Mouse (Mus musculus) liver, embryonic 14.5 days (tissue): ENCODE results near the gene Sar1a. TPM values are rescaled to one million over a fixed set of nuclear protein-coding genes. Genes with fewer than 3 reads are reported as not detected.

ENCODE experiments used
- ATAC-seq: fragments of 200-750 bp; cut with Nextera tagmentation; 2 replicates; pipeline ENCODE4 v1.8.0; 2017; ENCODE audit warnings: moderate number of reproducible peaks, mild to moderate bottlenecking, moderate library complexity; ENCODE audit not compliant: insufficient read depth
- DNase-seq, 3 experiments: peaks; one replicate each; pipeline ENCODE4 v3.0.0-alpha.2; 2012 to 2013; ENCODE audit warnings: low read depth in 3 of 3, low spot score in 3 of 3
- H3K27ac ChIP-seq: fragments of 300-500 bp; sonication (generic); 2 replicates; pipeline ENCODE4 v1.5.1; 2014; ENCODE audit warnings: moderate library complexity, mild to moderate bottlenecking, control low read depth, inconsistent platforms
- H3K27me3 ChIP-seq: fragments of 300-500 bp; sonication (generic); 2 replicates; pipeline ENCODE4 v1.6.1; 2014; ENCODE audit warnings: mild to moderate bottlenecking, low read length, moderate library complexity; ENCODE audit not compliant: control insufficient read depth, insufficient read depth
- H3K36me3 ChIP-seq: fragments of 300-500 bp; sonication (generic); replicated peaks from 2 replicates; pipeline ENCODE4 v1.6.1; 2014; ENCODE audit warnings: low read depth; ENCODE audit not compliant: control insufficient read depth, insufficient read depth
- H3K4me1 ChIP-seq, 2 experiments: fragments of 200-500 bp in 1 of 2; fragments of 300-500 bp in 1 of 2; sonication (generic) in 1 of 2; replicated peaks; 2 replicates each; pipeline ENCODE4 v1.6.1; 2012 to 2014; ENCODE audit warnings: antibody characterized with exemption in 1 of 2, inconsistent platforms in 1 of 2, low read length in 1 of 2; ENCODE audit not compliant: control insufficient read depth in 2 of 2, insufficient read depth in 2 of 2
- H3K4me2 ChIP-seq: fragments of 300-500 bp; sonication (generic); 2 replicates; pipeline ENCODE4 v1.6.1; 2014; ENCODE audit warnings: low read depth, mild to moderate bottlenecking, control low read depth, moderate library complexity
- H3K4me3 ChIP-seq, 2 experiments: fragments of 200-500 bp in 1 of 2; fragments of 300-500 bp in 1 of 2; sonication (generic) in 1 of 2; 2 replicates each; pipeline ENCODE4 v1.5.1; 2012 to 2014; ENCODE audit warnings: low read depth in 2 of 2, low read length in 2 of 2, mild to moderate bottlenecking in 2 of 2, control low read depth in 1 of 2, inconsistent platforms in 1 of 2, moderate library complexity in 1 of 2; ENCODE audit not compliant: insufficient read depth in 1 of 2
- H3K9ac ChIP-seq: fragments of 300-500 bp; sonication (generic); replicated peaks from 2 replicates; pipeline ENCODE4 v1.6.1; 2014; ENCODE audit warnings: mild to moderate bottlenecking, control low read depth, moderate library complexity
- H3K9me3 ChIP-seq: fragments of 300-500 bp; sonication (generic); 2 replicates; pipeline ENCODE4 v1.6.1; 2016; ENCODE audit warnings: low read length, mixed read lengths; ENCODE audit not compliant: control insufficient read depth
- CTCF ChIP-seq: IDR thresholded peaks from 2 replicates; pipeline ENCODE4 v1.5.1; 2016; ENCODE audit warnings: antibody characterized with exemption, low read depth, control low read depth
- EP300 ChIP-seq: IDR thresholded peaks from 2 replicates; pipeline ENCODE4 v1.6.1; 2016; ENCODE audit warnings: antibody characterized with exemption, low read depth
- WGBS: fragments of 180-500 bp; shearing (Covaris S2); extraction: QIAGEN DNeasy Blood & Tissue Kit; methylation state at CpG from one replicate; pipeline ENCODE4 v1.1.7; 2014; ENCODE audit not compliant: insufficient replicate concordance; 5-methylcytosine and 5-hydroxymethylcytosine counted together
- polyA plus RNA-seq, 2 experiments: library from polyadenylated mRNA; depleted of rRNA in 1 of 2; stranded (reverse) in 1 of 2; unstranded in 1 of 2; fragments of >200 nt; fragmentation: Nextera tagmentation in 1 of 2; extraction: Ambion mirVana in 1 of 2; gene quantifications; 2 replicates each; pipeline versions ENCODE4 v1.2.1 to v1.2.3; 2012 to 2014

The Sar1a gene
- polyA plus RNA-seq, 2 experiments, result 39.0 to 80.1 TPM

DNA sequence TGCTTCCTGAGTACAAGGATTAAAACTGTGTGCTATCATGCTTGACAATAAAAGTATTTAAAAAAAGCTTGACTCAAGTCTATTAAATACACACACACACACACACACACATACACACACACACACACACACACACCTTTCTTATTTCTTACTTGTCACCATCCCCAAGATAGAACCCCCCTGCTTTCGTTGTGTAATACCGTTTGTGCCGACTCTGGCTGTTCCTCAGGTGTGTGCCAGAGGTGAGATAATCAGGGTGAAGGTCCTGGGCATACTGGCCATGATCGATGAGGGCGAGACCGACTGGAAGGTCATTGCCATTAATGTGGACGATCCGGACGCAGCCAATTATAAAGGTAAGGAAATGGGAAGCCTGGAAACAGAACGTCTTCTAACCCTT is 15.0 kb upstream of the Sar1a start:
- ATAC-seq (no peak), DNase-seq (no peak)
- H3K27me3 ChIP-seq, result no peaks in the 10 kb centered on the region
- 82% methylated on average over 10 of the region's 10 CpGs for WGBS
- no peak for TF ChIP-seq EP300
- TF ChIP-seq CTCF, result no peak
- H3K36me3 ChIP-seq, result peaks cover 24% of the 10 kb centered on the region
- H3K9ac ChIP-seq, result no peak overlapping the region
- no peak overlapping the region for H3K4me2 ChIP-seq
- H3K4me3 ChIP-seq, result no peak overlapping the region
- no peaks in the 10 kb centered on the region for H3K9me3 ChIP-seq
- H3K4me1 ChIP-seq, result peaks cover 4% of the 10 kb centered on the region in 2 experiments; a peak in 3 of 4 replicates
- H3K27ac ChIP-seq, result no peak overlapping the region

DNA sequence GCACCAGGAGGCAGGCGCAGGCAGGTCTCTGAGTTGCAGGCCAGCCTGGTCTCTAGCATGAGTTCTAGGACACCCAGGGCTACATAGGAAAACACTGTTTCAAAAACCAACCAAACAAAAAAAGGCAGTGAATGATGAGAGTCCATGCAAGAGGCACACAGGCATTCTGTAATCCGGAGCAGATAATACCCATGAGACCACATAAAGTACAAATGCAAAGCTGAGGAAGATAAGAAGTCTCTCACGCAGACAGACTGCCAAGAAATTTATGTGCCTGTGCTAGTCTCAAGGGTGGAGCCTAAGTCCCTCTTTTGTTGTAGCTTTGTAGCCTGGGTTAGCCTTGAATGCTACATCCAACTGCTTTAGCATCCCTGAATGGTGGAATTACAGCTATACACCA is 14.4 kb upstream of the Sar1a start:
- Histone ChIP-seq H3K9ac (no peak overlapping the region), H3K9me3 (no peaks in the 10 kb centered on the region), H3K4me2 (no peak overlapping the region), H3K4me3 (no peak overlapping the region), H3K27ac (no peak overlapping the region), H3K4me1 (peaks cover 5 to 8% of the 10 kb centered on the region in 2 experiments; a peak in 3 of 4 replicates), H3K36me3 (peaks cover 27% of the 10 kb centered on the region), H3K27me3 (no peaks in the 10 kb centered on the region)
- no peak for DNase-seq
- no peak for ATAC-seq
- 68% methylated on average over 3 of the region's 3 CpGs for WGBS
- TF ChIP-seq CTCF (no peak), EP300 (no peak)

DNA sequence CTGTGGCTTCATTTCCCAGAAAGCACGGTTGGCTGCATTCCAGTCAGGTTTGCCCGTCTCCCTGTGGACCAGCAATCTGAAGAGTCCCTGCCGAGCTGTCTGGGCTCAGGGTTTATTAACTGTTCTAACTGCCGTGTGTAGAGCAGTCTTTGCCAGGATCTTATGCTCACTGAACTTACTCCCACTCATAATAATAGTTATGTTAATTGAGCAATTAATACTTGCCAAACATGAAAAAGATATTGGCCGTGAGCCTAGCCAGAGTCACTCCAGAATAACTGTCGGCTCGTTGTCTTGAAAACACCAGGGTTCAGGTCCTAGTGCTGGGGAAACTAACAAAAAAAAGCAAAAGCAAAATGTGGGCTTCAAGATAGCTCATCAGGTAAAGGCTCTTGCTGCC is 10.8 kb upstream of the Sar1a start:
- H3K27ac ChIP-seq, result no peak overlapping the region

DNA sequence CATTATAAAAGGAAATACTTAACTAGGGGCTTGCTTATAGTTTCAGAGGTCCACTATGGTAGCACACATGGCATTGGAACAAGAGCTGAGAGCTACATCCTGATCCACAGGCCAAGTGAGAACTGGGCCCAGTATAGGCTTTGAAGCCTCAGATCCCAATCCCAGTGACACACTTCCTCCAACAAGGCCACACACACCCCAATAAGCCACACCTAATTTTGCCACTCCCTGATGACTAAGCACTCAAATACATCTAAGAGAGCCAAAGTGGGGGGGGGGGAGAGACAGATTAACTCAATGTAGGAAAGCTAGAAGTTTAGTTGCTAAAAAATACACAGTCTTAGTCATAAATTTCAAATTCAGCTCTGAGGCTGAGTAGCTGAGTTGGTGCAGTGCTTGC is 10.2 kb upstream of the Sar1a start:
- TF ChIP-seq EP300, result no peak
- TF ChIP-seq CTCF, result no peak

More for the DNA sequence above, 10.8 kb upstream of the Sar1a start:
- no peaks in the 10 kb centered on the region for H3K27me3 ChIP-seq
- no peak for ATAC-seq
- DNase-seq, result no peak
- no peak overlapping the region for H3K9ac ChIP-seq
- H3K4me2 ChIP-seq, result no peak overlapping the region
- TF ChIP-seq EP300 (no peak), CTCF (no peak)
- no peaks in the 10 kb centered on the region for H3K9me3 ChIP-seq
- H3K4me3 ChIP-seq, result no peak overlapping the region
- 84% methylated on average over 7 of the region's 7 CpGs for WGBS
- peaks cover 5 to 8% of the 10 kb centered on the region in 2 experiments; a peak in 3 of 4 replicates for H3K4me1 ChIP-seq
- peaks cover 24% of the 10 kb centered on the region for H3K36me3 ChIP-seq

DNA sequence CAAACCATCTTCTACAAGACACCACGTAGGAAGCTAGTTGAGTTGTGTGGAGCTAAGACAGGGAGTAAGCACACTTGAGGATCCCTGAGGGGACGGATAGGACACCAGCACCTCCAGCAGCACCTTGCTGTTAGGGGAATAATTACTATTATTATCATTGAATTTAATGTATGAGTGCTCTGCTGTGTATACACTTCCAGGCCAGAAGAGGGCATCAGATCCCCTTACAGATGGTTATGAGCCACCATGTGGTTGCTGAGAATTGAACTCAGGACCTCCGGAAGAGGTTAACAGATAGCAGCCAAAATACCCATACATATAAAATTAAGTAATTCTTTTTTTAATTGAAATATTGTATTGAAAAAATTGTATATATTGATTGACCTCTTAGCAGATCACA is 9.3 kb upstream of the Sar1a start:
- Histone ChIP-seq H3K4me2 (no peak overlapping the region), H3K27ac (no peak overlapping the region), H3K9me3 (no peaks in the 10 kb centered on the region), H3K27me3 (no peaks in the 10 kb centered on the region), H3K4me3 (no peak overlapping the region), H3K36me3 (peaks cover 23% of the 10 kb centered on the region), H3K4me1 (peaks cover 5 to 8% of the 10 kb centered on the region in 2 experiments; a peak in 3 of 4 replicates), H3K9ac (no peak overlapping the region)
- no peak for DNase-seq
- no peak for TF ChIP-seq EP300
- TF ChIP-seq CTCF, result peak; percentile 40; the same call in 1 of the 2 replicates
- 77% methylated on average over 3 of the region's 3 CpGs for WGBS
- no peak for ATAC-seq

More for the DNA sequence above, 10.2 kb upstream of the Sar1a start:
- no peak overlapping the region for H3K9ac ChIP-seq
- H3K4me3 ChIP-seq, result no peak overlapping the region
- no peaks in the 10 kb centered on the region for H3K27me3 ChIP-seq
- peaks cover 23% of the 10 kb centered on the region for H3K36me3 ChIP-seq
- no peak overlapping the region for H3K4me2 ChIP-seq
- H3K9me3 ChIP-seq, result no peaks in the 10 kb centered on the region
- ATAC-seq, result peak; percentile 65; the same call in 1 of the 2 replicates
- no peak for DNase-seq
- H3K27ac ChIP-seq, result no peak overlapping the region
- peaks cover 5 to 8% of the 10 kb centered on the region in 2 experiments; a peak in 3 of 4 replicates for H3K4me1 ChIP-seq
